Mouse (Mus musculus): ENCODE data around the gene Slc22a18. TPM values are rescaled to one million over a fixed set of nuclear protein-coding genes. Genes with fewer than 3 reads are reported as not detected.
A peak's percentile ranks its signal among the peaks of the same experiment; 100 is the strongest.

The Slc22a18 gene
- polyA plus RNA-seq, 1 experiment from 2014 or later: 0.74 TPM

- Histone ChIP-seq H3K4me3 (replicated peaks) (no peak overlapping the region), H3K36me3 (no peaks in the 10 kb centered on the region), H3K4me1 (replicated peaks) (no peaks in the 10 kb centered on the region), H3K9ac (replicated peaks) (no peak overlapping the region), H3K4me2 (replicated peaks) (no peak overlapping the region), H3K27ac (no peak overlapping the region), H3K27me3 (peaks cover 6% of the 10 kb centered on the region; the same call in 1 of the 2 replicates), H3K9me3 (no peaks in the 10 kb centered on the region)
- WGBS: 91% methylated on average over 6 of the region's 6 CpGs
- no peak for ATAC-seq
These were observed 20.1 kb downstream of the Slc22a18 start for GRCm38 (mm10) chr7:143493616-143494126.

GRCm38 (mm10) chr7:143495104-143495961, 21.8 kb downstream of the Slc22a18 start:
- Histone ChIP-seq H3K4me2 (replicated peaks) (no peak overlapping the region), H3K36me3 (no peaks in the 10 kb centered on the region), H3K27me3 (peaks cover 16% of the 10 kb centered on the region), H3K9me3 (no peaks in the 10 kb centered on the region), H3K4me3 (replicated peaks) (no peak overlapping the region), H3K27ac (no peak overlapping the region), H3K9ac (replicated peaks) (no peak overlapping the region), H3K4me1 (replicated peaks) (no peaks in the 10 kb centered on the region)
- WGBS: 83% methylated on average over 8 of the region's 8 CpGs
- ATAC-seq: no peak

- ATAC-seq: no peak
- Histone ChIP-seq H3K9ac (replicated peaks) (no peak overlapping the region), H3K4me3 (replicated peaks) (no peak overlapping the region), H3K4me2 (replicated peaks) (no peak overlapping the region), H3K27me3 (peaks cover 49% of the 10 kb centered on the region), H3K27ac (no peak overlapping the region), H3K4me1 (replicated peaks) (peaks cover 16% of the 10 kb centered on the region), H3K36me3 (no peaks in the 10 kb centered on the region), H3K9me3 (no peaks in the 10 kb centered on the region)
- 83% methylated on average over 4 of the region's 4 CpGs for WGBS
These were observed 25.0 kb downstream of the Slc22a18 start for GRCm38 (mm10) chr7:143498584-143498983.

- no peaks in the 10 kb centered on the region for H3K9me3 ChIP-seq
- peaks cover 16% of the 10 kb centered on the region for H3K4me1 ChIP-seq (replicated peaks)
- H3K27ac ChIP-seq: no peak overlapping the region
- H3K4me2 ChIP-seq (replicated peaks): no peak overlapping the region
- no peak overlapping the region for H3K9ac ChIP-seq (replicated peaks)
- no peak overlapping the region for H3K4me3 ChIP-seq (replicated peaks)
- no peaks in the 10 kb centered on the region for H3K36me3 ChIP-seq
- 51% methylated on average over 2 of the region's 2 CpGs for WGBS
- no peak for ATAC-seq
- H3K27me3 ChIP-seq: peaks cover 65% of the 10 kb centered on the region
These were observed 27.4 kb downstream of the Slc22a18 start for GRCm38 (mm10) chr7:143500912-143501311.

GRCm38 (mm10) chr7:143501643-143502417, 28.3 kb downstream of the Slc22a18 start:
- Histone ChIP-seq H3K27me3 (peaks cover 69% of the 10 kb centered on the region), H3K4me3 (replicated peaks) (peak overlapping the region; percentile 37), H3K36me3 (no peaks in the 10 kb centered on the region), H3K9ac (replicated peaks) (peak overlapping the region; percentile 46; the same call in 1 of the 2 replicates), H3K4me2 (replicated peaks) (peak overlapping the region; percentile 56), H3K27ac (no peak overlapping the region), H3K9me3 (no peaks in the 10 kb centered on the region), H3K4me1 (replicated peaks) (peaks cover 16% of the 10 kb centered on the region)
- ATAC-seq: 0 out of 2 replicates have a peak, but pooled peaks have one; percentile 10
- 4% methylated on average over 55 of the region's 55 CpGs for WGBS

GRCm38 (mm10) chr7:143502418-143503200, 29.1 kb downstream of the Slc22a18 start, which contains the start of gene Phlda2:
TSS of gene Phlda2 (minus strand) at chr7:143503150.
- ATAC-seq: 0 out of 2 replicates have a peak, but pooled peaks have one; percentile 19

GRCm38 (mm10) chr7:143503926-143504325, 30.4 kb downstream of the Slc22a18 start:
- Histone ChIP-seq H3K4me2 (replicated peaks) (no peak overlapping the region), H3K9me3 (no peaks in the 10 kb centered on the region), H3K27me3 (peaks cover 67% of the 10 kb centered on the region), H3K27ac (no peak overlapping the region), H3K36me3 (no peaks in the 10 kb centered on the region), H3K4me1 (replicated peaks) (peaks cover 16% of the 10 kb centered on the region), H3K9ac (replicated peaks) (no peak overlapping the region), H3K4me3 (replicated peaks) (no peak overlapping the region)
- ATAC-seq: no peak
- WGBS: 91% methylated on average over 6 of the region's 6 CpGs

More at GRCm38 (mm10) chr7:143502418-143503200, 29.1 kb downstream of the Slc22a18 start, which contains the start of gene Phlda2:
- Histone ChIP-seq H3K4me1 (replicated peaks) (peaks cover 16% of the 10 kb centered on the region), H3K4me2 (replicated peaks) (peak within 1 kb of the TSS; percentile 56), H3K4me3 (replicated peaks) (peak within 1 kb of the TSS; percentile 37), H3K27ac (no peak within 1 kb of the TSS), H3K9ac (replicated peaks) (peak within 1 kb of the TSS; percentile 46; the same call in 1 of the 2 replicates), H3K27me3 (peaks cover 69% of the 10 kb centered on the region), H3K36me3 (no peaks in the 10 kb centered on the region), H3K9me3 (no peaks in the 10 kb centered on the region)
- 8% methylated on average over 51 of the region's 51 CpGs for WGBS

- no peak overlapping the region for H3K9ac ChIP-seq (replicated peaks)
- no peaks in the 10 kb centered on the region for H3K9me3 ChIP-seq
- no peaks in the 10 kb centered on the region for H3K36me3 ChIP-seq
- peaks cover 16% of the 10 kb centered on the region for H3K4me1 ChIP-seq (replicated peaks)
- H3K4me2 ChIP-seq (replicated peaks): no peak overlapping the region
- H3K27ac ChIP-seq: no peak overlapping the region
- no peak for ATAC-seq
- no peak overlapping the region for H3K4me3 ChIP-seq (replicated peaks)
- peaks cover 52% of the 10 kb centered on the region for H3K27me3 ChIP-seq
- WGBS: 91% methylated on average over 2 of the region's 2 CpGs
These were observed 31.9 kb downstream of the Slc22a18 start for GRCm38 (mm10) chr7:143505411-143505810.

GRCm38 (mm10) chr7:143505823-143506222, 32.3 kb downstream of the Slc22a18 start:
- Histone ChIP-seq H3K4me1 (replicated peaks) (peaks cover 16% of the 10 kb centered on the region), H3K4me3 (replicated peaks) (no peak overlapping the region), H3K27ac (no peak overlapping the region), H3K9me3 (no peaks in the 10 kb centered on the region), H3K4me2 (replicated peaks) (no peak overlapping the region), H3K27me3 (peaks cover 48% of the 10 kb centered on the region), H3K36me3 (no peaks in the 10 kb centered on the region), H3K9ac (replicated peaks) (no peak overlapping the region)
- no peak for ATAC-seq
- WGBS: 33% methylated on average over 11 of the region's 11 CpGs

GRCm38 (mm10) chr7:143506271-143506670, 32.7 kb downstream of the Slc22a18 start:
- no peak overlapping the region for H3K4me3 ChIP-seq (replicated peaks)
- no peaks in the 10 kb centered on the region for H3K9me3 ChIP-seq
- H3K27ac ChIP-seq: no peak overlapping the region
- peaks cover 43% of the 10 kb centered on the region for H3K27me3 ChIP-seq
- no peak overlapping the region for H3K9ac ChIP-seq (replicated peaks)
- no peaks in the 10 kb centered on the region for H3K36me3 ChIP-seq
- no peak overlapping the region for H3K4me2 ChIP-seq (replicated peaks)
- peaks cover 16% of the 10 kb centered on the region for H3K4me1 ChIP-seq (replicated peaks)
- WGBS: 70% methylated on average over 7 of the region's 7 CpGs
- no peak for ATAC-seq

- Histone ChIP-seq H3K4me2 (replicated peaks) (no peak overlapping the region), H3K9me3 (no peaks in the 10 kb centered on the region), H3K4me3 (replicated peaks) (no peak overlapping the region), H3K27ac (no peak overlapping the region), H3K36me3 (no peaks in the 10 kb centered on the region), H3K9ac (replicated peaks) (no peak overlapping the region), H3K27me3 (peaks cover 39% of the 10 kb centered on the region), H3K4me1 (replicated peaks) (peaks cover 12% of the 10 kb centered on the region)
- ATAC-seq: 0 out of 2 replicates have a peak, but pooled peaks have one; percentile 28
- WGBS: 31% methylated on average over 7 of the region's 7 CpGs
These were observed 33.1 kb downstream of the Slc22a18 start for GRCm38 (mm10) chr7:143506675-143507074.

Measured in midbrain, embryonic 13.5 days (tissue).